Mouse (Mus musculus) T-cell, adult 66 days (primary cell): ENCODE data around the gene Patl1. TPM values are rescaled to one million over a fixed set of nuclear protein-coding genes. Genes with fewer than 3 reads are reported as not detected.

Source experiments
- total RNA-seq, 2 experiments: library from RNA; stranded (reverse); gene quantifications; 3 replicates in 1 of 2; 4 replicates in 1 of 2; pipeline ENCODE4 v1.2.4; 2023

Gene Patl1
- total RNA-seq: 10 to 100 TPM; 52.7 to 54.4 TPM

GRCm38 (mm10) chr19:11912037-11912532, at the start of gene Patl1:
Patl1 (plus strand) TSS chr19:11912399.

GRCm38 (mm10) chr19:11875006-11875405, 37.2 kb upstream of the Patl1 start, which contains the start of gene Olfr1419:
Olfr1419 (minus strand) TSS chr19:11875106.

GRCm38 (mm10) chr19:11886265-11886664, 25.9 kb upstream of the Patl1 start, which contains the start of gene Olfr1420:
Olfr1420 (plus strand) TSS chr19:11886565.

GRCm38 (mm10) chr19:11965023-11965942, 53.1 kb downstream of the Patl1 start, which contains the start of gene Osbp:
Osbp (plus strand) TSS chr19:11965941.

Other genes starting within 250 kb of the Patl1 start
- not detected for gene Oosp1, start 221.2 kb upstream of the Patl1 start, total RNA-seq
- not detected for gene Oosp3, start 215.3 kb upstream of the Patl1 start, total RNA-seq
- not detected for gene Gif, start 164.8 kb upstream of the Patl1 start, total RNA-seq
- 10 to 100 TPM; 26.1 to 26.2 TPM for gene Mrpl16, start 142.0 kb upstream of the Patl1 start, total RNA-seq
- gene Stx3, start 93.0 kb upstream of the Patl1 start, total RNA-seq: 1 to 10 TPM; 7.5 to 9.4 TPM
- gene Olfr1417, start 73.2 kb upstream of the Patl1 start, total RNA-seq: not detected
- gene Olfr1418, start 51.3 kb upstream of the Patl1 start, total RNA-seq: not detected
- not detected for gene Olfr1419, start 37.3 kb upstream of the Patl1 start, total RNA-seq
- gene Olfr1420, start 25.8 kb upstream of the Patl1 start, total RNA-seq: not detected
- gene Osbp, start 53.5 kb downstream of the Patl1 start, total RNA-seq: 10 to 100 TPM; 44.4 to 45.5 TPM
- not detected for gene Olfr1423, start 128.9 kb downstream of the Patl1 start, total RNA-seq
- not detected for gene Olfr1424, start 150.3 kb downstream of the Patl1 start, total RNA-seq
- not detected for gene Olfr1425, start 165.3 kb downstream of the Patl1 start, total RNA-seq
- not detected for gene Olfr1426, start 179.6 kb downstream of the Patl1 start, total RNA-seq
- gene Olfr1427, start 190.9 kb downstream of the Patl1 start, total RNA-seq: not detected
- gene Olfr1428, start 203.5 kb downstream of the Patl1 start, total RNA-seq: not detected
- not detected for gene Olfr76, start 210.8 kb downstream of the Patl1 start, total RNA-seq